Mouse (Mus musculus) 3T3-L1 (cell line): ENCODE data around the gene Ccdc117.
A peak's percentile ranks its signal among the peaks of the same experiment; 100 is the strongest.
"Not testable (repeated sequence)": the region's sequence is repeated elsewhere in the genome, so short reads cannot be mapped to it uniquely, and the experiment has no call there.

Experiments
- DNase-seq: peaks from one replicate; pipeline ENCODE4 v3.0.0-alpha.2; 2015; ENCODE audit warnings: low read depth, low spot score

Gene Ccdc117

GRCm38 (mm10) chr11:5510099-5510391, 31.9 kb downstream of the Ccdc117 start:
- no peak for DNase-seq

DNA sequence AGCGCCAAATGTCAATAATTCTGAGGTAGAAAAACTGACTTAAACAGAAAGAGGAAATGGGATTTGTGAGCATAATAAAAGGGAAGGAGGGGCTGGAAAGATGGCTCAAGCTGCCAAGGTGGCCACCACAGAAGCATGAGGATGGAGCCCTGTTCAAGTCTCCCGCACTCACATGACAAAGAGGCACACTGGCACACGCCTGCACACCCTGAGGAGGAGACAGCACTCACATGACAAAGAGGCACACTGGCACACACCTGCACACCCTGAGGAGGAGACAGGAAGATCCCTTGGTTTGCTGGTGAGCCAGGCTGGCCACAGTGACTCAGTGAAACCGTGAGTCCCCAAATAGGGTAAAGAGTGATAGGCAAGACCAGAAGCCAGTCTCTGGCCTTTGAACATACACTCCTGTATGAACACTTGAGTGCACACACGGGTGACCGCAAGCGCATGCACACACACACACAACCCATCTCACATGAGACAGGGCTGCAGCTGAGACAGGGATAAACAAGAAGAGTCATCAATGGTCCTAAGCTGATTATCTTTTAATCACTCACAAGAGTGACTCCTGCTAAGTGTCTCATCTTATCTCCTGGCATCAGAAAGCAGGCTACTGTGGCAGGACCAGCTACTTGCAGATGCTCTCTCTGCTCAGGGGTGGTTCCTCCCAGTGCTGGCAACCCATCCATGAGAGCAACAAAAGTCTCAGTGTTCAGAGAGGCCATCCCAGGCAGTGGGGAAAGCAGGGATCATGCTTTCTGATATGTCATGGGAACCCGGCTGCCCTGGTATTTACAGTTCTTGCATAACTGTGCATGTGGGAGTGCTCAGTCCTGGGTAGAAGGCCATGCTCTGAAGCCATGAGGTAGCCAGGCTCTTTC, 32.5 kb downstream of the Ccdc117 start:
- DNase-seq, result no peak

DNA sequence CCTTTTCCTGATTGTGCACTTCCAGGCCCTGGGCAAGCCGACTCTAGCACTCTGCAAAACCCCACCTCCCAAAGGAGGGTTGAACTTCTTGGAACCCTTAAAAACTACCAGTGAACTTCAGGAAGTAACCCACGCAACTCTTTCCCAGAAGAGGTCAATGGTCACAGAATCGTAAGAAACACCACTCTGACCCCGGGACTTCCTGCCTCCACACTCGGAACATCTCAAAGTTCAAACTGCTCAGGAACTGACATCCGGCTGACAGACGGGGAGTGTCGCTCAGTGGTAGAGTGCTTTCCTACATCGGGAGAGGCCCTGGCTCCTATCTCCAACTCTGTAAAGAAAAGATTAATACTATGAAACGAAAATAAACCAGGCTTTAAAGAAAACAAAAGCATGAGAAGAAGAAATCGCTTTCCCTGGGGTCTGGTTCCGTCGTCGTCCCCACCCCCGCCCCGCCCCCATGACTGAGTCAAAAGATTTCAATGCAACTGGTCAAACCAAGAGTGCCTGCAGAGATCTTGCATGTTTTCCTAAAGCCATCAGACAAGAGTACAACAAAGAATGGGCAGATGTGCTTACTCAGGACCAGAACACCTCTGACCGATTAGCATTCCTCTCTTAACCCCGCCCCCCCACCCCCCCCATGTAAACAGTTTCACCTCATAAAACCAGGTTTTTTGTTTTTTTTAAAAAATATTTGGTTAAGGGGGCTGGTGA, 36.0 kb downstream of the Ccdc117 start:
- DNase-seq, result no peak

DNA sequence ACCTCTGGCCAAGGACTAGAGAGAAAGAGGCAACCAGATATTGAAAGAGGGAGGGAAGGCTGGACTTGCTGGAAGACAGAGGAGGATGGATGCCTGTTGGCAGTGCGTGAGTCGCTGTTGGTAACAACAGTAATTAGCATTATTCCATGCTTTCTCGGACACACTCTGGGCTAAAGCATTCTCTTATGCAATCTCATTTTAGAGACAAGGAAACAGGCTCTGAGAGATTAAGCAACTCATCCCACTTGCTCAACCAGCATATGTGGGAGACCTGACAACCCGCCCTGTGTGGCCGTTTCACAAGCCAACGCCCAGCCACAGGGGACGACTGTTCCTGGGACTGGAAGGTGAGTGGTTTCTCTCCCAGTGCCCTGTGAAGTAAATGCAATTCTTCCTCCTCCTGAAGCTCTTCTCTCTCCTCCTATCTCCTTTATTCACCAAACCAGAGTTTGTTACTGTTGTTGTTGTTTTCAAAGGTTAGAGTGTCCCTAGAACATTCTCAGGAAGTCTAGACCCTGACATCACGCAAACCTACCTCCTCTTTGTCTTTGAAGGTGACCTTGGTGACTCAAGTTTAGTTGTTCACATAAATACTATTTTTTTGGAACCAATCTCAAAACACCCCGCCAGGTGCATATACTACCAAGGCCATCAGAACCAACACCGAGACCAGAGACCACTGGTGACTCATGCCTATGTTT, 39.5 kb downstream of the Ccdc117 start:
- peak; percentile 16 for DNase-seq

DNA sequence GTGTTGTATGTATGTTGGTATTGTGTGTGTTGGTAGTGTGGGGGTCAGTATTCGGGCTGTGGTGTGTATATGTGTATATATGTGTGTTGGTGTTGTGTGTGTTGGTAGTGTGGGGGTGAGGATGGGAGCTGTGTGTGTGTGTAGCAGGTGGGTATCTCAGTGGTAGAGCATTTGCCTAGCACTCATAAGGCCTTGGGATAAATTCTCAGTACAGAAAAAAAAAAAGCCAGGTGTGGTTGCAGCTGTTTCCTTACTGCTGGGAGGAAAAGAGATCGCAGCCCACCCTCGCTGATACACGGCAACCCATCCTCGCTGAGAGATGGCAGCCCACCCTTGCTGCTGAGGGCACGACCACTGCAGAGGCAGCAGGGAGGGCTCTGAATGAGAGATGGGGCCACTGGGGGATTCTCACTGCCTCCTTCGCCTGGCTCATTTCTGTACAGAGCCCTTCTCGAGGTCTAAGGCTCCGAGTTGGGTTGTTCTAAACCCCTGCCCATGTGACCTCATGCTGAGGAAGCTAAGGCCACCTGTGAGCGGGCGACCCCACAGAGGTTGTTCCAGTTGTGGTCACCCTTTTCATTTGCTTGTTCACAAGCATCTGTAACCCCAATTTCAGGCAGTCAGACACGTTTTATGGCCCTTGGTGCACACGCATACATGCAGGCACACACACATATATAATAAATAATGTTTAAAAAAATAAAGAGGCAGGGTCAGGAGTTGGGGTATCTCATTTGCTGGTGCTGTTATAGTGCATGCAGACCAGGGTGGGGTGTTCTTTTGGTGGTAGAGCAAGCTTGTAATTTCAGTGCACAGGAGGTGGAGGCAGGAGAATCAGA, 40.9 kb downstream of the Ccdc117 start:
- no peak for DNase-seq

- no peak for DNase-seq
These were observed 41.9 kb downstream of the Ccdc117 start for GRCm38 (mm10) chr11:5499961-5500644.

DNA sequence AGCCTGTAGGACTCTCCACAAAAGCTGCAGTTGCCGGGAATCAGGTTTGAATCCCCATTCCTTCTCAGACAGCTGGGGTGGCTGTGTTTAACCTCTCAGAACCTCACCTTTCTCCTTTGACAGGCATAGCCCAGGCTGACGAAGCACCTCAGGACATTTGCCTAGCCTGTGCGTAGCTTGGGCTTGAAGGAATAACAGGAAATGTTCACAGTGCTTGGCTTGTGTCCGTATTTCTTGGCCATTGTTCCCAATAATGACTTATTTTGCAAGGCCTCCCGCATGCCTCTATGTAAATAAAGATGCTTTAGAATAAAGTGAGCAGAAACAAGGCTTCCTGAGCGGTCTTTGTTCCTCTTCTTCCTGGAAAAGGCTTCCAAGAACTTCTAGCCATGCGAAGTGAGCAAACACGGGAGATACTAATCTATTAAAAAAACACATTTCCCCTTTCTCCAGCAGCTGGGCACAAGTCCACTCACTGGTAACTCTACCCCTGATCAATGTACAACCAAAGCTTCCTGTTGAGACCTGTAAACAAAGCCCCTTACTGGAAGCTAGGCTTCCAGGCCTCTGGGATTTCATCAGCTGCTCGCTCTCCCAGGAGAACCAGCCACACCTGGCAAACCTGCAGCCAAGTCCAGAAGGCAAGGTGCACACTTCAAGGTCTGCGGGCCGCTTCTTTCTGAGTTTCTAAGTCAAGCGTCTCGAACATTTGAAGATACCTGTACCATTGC, 42.9 kb downstream of the Ccdc117 start:
- DNase-seq, result no peak

- DNase-seq, result no peak
These were observed 43.6 kb downstream of the Ccdc117 start for GRCm38 (mm10) chr11:5498422-5498821.

GRCm38 (mm10) chr11:5496559-5497248, 45.3 kb downstream of the Ccdc117 start:
- DNase-seq, result no peak

- no peak for DNase-seq
These were observed 46.1 kb downstream of the Ccdc117 start for GRCm38 (mm10) chr11:5495906-5496305.

DNA sequence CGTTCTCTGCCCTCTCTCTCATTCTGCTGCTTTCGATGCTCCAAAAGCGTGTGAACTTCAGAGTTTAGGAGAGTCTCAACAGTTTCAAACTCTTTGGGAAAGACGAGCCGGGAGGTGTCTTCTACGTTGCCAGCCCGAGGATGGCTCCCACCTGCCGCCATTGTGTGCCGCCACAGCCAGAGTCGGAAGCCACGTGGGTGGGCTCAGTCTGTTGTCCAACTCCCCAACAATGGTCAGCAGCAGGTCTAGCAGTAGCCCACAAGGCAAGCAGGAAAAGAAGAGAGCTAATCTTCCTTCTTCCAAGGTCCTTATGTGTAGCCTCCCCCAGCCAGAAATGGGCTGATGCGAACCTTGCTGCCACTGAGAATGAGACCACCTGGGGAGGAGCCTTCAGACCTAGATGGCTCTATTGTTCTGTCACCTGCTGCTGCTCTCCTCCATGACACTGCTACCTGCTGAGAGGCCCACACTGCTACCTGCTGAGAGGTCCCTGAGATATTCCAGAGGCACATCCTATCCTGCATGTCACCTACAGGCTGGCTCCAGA, 46.6 kb downstream of the Ccdc117 start:
- DNase-seq, result no peak

GRCm38 (mm10) chr11:5493869-5494268, 48.1 kb downstream of the Ccdc117 start:
- peak; percentile 34 for DNase-seq

DNA sequence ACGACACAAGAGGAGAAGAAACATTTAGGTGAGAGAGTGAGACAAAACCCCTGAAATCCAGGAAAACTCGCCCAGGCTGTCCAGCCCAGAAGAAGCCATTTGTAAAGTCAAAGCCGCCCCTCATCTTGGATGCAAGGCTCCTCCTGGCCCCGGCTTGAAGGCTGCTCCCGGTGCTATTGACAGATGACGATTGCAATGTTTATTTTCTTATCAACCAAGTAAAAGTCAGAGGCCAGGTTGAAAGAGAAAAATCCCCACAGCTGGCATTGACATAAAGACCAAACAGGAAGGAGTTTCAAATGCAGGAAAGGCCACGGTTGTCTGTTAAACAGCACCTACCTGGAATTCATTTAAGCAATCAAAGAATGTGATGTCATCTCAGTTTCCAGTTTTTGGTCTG, 50.1 kb downstream of the Ccdc117 start:
- DNase-seq, result no peak

DNA sequence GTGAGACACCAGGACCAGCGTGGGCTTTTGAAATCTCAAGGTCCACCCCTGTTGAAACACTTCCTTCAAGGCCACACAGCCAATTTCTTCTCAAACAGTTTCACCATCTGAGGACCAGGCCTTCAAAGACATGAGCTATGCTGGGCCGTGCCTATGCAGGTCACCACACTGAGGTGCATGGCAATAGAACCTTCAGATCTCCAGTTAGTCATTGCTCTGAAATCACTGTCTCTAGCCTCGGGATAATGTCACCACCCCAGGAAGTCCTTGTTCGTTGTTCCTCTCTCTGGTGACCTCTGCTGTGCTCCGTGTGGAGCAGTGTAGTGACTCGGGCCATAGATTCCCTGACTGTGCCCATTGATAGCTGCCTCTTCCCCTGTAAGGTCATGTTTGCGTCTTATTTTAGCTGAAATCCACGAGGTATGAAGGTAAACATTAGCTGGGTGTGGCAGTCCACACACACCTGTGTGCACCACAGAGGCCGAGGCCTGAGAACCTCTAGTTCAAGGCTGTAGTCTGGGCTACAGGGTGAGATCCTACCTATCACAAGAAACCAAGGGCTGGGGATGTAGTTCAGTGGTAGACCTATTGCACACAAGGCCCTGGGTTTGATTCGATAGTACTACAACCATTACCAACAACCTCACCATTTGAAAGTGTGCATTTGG, 50.9 kb downstream of the Ccdc117 start:
- no peak for DNase-seq

DNA sequence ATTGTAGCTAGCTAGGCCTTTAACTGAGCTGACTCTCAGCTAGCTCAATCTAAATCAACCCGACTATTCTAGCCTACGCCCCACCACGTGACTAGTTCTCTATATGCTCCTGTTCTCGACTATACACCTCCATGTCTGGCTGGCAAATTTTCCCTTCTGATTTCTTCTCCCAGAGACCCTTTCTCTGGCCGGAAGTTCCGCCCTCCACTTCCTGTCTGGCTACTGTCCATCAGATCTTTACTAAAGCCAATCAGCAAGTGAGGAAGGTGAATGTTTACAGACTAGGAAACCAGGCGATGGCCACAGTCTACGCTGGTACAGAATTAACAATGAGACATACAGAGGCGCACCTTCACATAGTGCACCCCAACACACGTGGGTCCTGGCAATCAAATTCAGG, 52.6 kb downstream of the Ccdc117 start:
- DNase-seq, result not testable (repeated sequence)

DNA sequence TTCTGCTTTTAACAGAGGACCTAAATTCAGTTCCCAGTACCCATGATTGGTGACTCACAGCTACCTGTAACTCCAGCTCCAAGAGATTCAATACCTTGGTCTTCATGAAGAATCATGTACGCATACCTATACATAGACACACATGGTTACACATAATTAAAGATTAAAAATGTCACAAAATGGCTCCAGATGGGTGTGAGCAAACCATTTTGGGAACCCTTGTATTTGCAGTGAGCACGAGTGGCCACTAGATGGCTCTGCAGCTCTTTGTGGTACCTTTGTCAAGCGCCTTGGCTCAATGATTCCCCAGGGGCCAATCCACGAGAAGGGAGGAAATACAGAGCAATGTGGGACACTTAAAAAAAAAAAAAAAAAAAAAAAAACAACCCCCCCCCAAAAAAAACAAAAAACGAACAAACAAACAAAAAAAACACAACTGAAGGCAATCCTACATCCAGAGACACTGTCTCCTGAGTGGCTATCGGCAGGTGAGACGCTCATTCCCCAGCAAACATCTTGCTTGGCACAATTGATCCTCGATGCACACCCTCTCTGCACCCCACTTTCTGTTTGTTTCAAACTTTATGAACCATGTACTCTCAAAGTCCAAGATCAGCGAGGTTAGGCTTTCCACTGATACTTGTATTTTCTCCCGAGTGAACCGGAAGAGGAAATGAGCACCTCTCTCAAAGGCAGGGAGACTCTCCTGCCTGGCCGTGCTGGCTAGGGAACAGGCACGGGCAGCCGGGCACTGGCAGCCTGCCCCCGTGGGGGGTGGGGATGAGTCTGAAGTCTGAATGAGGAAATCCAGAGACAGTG, 56.6 kb downstream of the Ccdc117 start:
- peak; percentile 91 for DNase-seq

GRCm38 (mm10) chr11:5482581-5482980, 59.4 kb downstream of the Ccdc117 start:
- no peak for DNase-seq
